Mouse (Mus musculus) embryonic fibroblast, embryonic 13.5 days (primary cell): Measurements from ENCODE around the gene Ifna2.

ENCODE experiments used
- CTCF ChIP-seq: IDR thresholded peaks from 2 replicates; pipeline ENCODE4 v1.5.1; 2011; ENCODE audit warnings: mild to moderate bottlenecking, control low read depth, low read length, moderate library complexity, borderline replicate concordance; ENCODE audit not compliant: insufficient read depth
- POLR2A ChIP-seq: IDR thresholded peaks from 2 replicates; pipeline ENCODE4 v1.6.1; 2011; ENCODE audit warnings: low read depth, mild to moderate bottlenecking, control low read depth, low read length, moderate library complexity

GRCm38 (mm10) chr4:88693392-88693791, 9.7 kb upstream of the Ifna2 start:
- TF ChIP-seq POLR2A (no peak), CTCF (no peak)
